Mouse (Mus musculus) G1E (cell line): ENCODE measurements at regions not wholly inside any gene's neighbourhood (a gene's known extent, or its start where the extent isn't known, plus 50 kb on each side); places are given as distances from the start of the nearest gene placed in this dataset.

ENCODE experiments used
- CTCF ChIP-seq: IDR thresholded peaks from 2 replicates; pipeline ENCODE4 v1.5.1; 2012; ENCODE audit warnings: low read depth, low read length, inconsistent platforms, mixed read lengths
- GATA1 ChIP-seq: IDR thresholded peaks from 2 replicates; pipeline ENCODE4 v1.6.1; 2012; ENCODE audit warnings: borderline replicate concordance, low read length, inconsistent platforms, mixed read lengths
- POLR2AphosphoS5 ChIP-seq: IDR thresholded peaks from 2 replicates; pipeline ENCODE4 v1.6.1; 2012; ENCODE audit warnings: low read depth, low read length, inconsistent platforms; ENCODE audit not compliant: insufficient replicate concordance

- no peak for TF ChIP-seq CTCF
- TF ChIP-seq POLR2AphosphoS5 = no peak
- TF ChIP-seq GATA1 = no peak
Measured at GRCm38 (mm10) chr13:50355265-50355664, 62.4 kb upstream of the Fbxw17 start.
